Mouse (Mus musculus) hindbrain, postnatal 0 days (tissue): Measurements from ENCODE around the gene H2-Ab1. TPM values are rescaled to one million over a fixed set of nuclear protein-coding genes. Genes with fewer than 3 reads are reported as not detected.

ENCODE experiments used
- ATAC-seq: fragments of 200-750 bp; cut with Nextera tagmentation; 2 replicates; pipeline ENCODE4 v1.8.0; 2017; ENCODE audit warnings: mild to moderate bottlenecking, moderate TSS enrichment, moderate library complexity
- DNase-seq: peaks from one replicate; pipeline ENCODE4 v3.0.0-alpha.2; 2015; ENCODE audit warnings: low spot score
- H3K27ac ChIP-seq: fragments of 300-500 bp; sonication (generic); 2 replicates; pipeline ENCODE4 v1.5.1; 2014; ENCODE audit warnings: mild to moderate bottlenecking
- H3K27me3 ChIP-seq: fragments of 300-500 bp; sonication (generic); 2 replicates; pipeline ENCODE4 v1.6.1; 2014; ENCODE audit warnings: low read length, mixed read lengths; ENCODE audit not compliant: insufficient read depth
- H3K36me3 ChIP-seq: fragments of 300-500 bp; sonication (generic); 2 replicates; pipeline ENCODE4 v1.6.1; 2014; ENCODE audit warnings: low read length, mixed read lengths; ENCODE audit not compliant: insufficient read depth
- H3K4me1 ChIP-seq: fragments of 300-500 bp; sonication (generic); 2 replicates; pipeline ENCODE4 v1.6.1; 2014; ENCODE audit warnings: antibody characterized with exemption, low read length, mixed read lengths; ENCODE audit not compliant: insufficient read depth
- H3K4me2 ChIP-seq: fragments of 300-500 bp; sonication (generic); 2 replicates; pipeline ENCODE4 v1.6.1; 2014; ENCODE audit warnings: low read depth, mild to moderate bottlenecking, low read length, moderate library complexity, mixed read lengths
- H3K4me3 ChIP-seq: fragments of 300-500 bp; sonication (generic); 2 replicates; pipeline ENCODE4 v1.5.1; 2014; ENCODE audit warnings: low read length
- H3K9ac ChIP-seq: fragments of 300-500 bp; sonication (generic); replicated peaks from 2 replicates; pipeline ENCODE4 v1.6.1; 2014; ENCODE audit warnings: mild to moderate bottlenecking, low read length, moderate library complexity, mixed read lengths
- H3K9me3 ChIP-seq: fragments of 300-500 bp; sonication (generic); 2 replicates; pipeline ENCODE4 v1.6.1; 2016; ENCODE audit warnings: low read length, mixed read lengths
- CTCF ChIP-seq: IDR thresholded peaks from 2 replicates; pipeline ENCODE4 v1.5.1; 2016; ENCODE audit warnings: antibody characterized with exemption, control low read depth, low read depth
- WGBS: fragments of 180-500 bp; shearing (Covaris S2); extraction: QIAGEN DNeasy Blood & Tissue Kit; methylation state at CpG from one replicate; pipeline ENCODE4 v1.1.7; 2014; 5-methylcytosine and 5-hydroxymethylcytosine counted together
- polyA plus RNA-seq: library from polyadenylated mRNA; unstranded; fragments of >200 nt; fragmentation: Nextera tagmentation; extraction: Ambion mirVana; gene quantifications from 2 replicates; pipeline ENCODE4 v1.2.1, GENCODE M21; 2015
- total RNA-seq: library from RNA; depleted of rRNA; stranded (reverse); fragments of >200 nt; gene quantifications from 2 replicates; pipeline ENCODE4 v1.2.3, GENCODE M21; 2014

H2-Ab1 gene
- total and polyA plus RNA-seq, 2 experiments from 2014 or later, result 1.1 to 2.9 TPM

DNA sequence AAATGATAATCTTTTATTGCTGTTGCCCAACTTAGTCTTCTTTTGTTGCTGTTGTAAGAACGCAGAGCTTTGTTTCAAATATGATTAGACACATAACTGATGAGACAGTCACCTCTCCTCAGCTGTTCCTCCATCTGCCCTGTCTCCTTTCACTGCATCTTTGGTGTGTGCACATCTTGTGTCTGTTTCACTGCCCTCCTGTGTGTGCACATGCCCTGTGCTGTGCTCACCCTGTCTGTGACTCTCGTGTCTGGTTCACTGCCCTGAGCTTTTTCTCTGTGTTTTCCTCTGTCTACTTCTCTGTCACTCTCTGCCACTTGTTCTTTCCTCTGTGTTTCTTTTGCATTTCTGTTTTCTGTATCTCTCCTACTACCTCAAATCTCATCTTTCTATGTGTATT, 12.7 kb downstream of the H2-Ab1 start:
- Histone ChIP-seq H3K4me3 (no peak overlapping the region), H3K4me1 (no peaks in the 10 kb centered on the region), H3K36me3 (no peaks in the 10 kb centered on the region), H3K27me3 (peaks cover 3% of the 10 kb centered on the region; the same call in 1 of the 2 replicates), H3K4me2 (no peak overlapping the region), H3K27ac (no peak overlapping the region), H3K9ac (no peak overlapping the region), H3K9me3 (no peaks in the 10 kb centered on the region)
- DNase-seq, result no peak
- no peak for ATAC-seq
- WGBS, result 81% methylated on average over 2 of the region's 2 CpGs
- no peak for TF ChIP-seq CTCF

- no peaks in the 10 kb centered on the region for H3K9me3 ChIP-seq
- no peak overlapping the region for H3K4me2 ChIP-seq
- no peak overlapping the region for H3K9ac ChIP-seq
- no peak for ATAC-seq
- WGBS, result 82% methylated on average over 2 of the region's 2 CpGs
- no peak overlapping the region for H3K27ac ChIP-seq
- no peak for DNase-seq
- no peak overlapping the region for H3K4me3 ChIP-seq
- H3K27me3 ChIP-seq, result no peaks in the 10 kb centered on the region
- TF ChIP-seq CTCF, result no peak
- no peaks in the 10 kb centered on the region for H3K36me3 ChIP-seq
- no peaks in the 10 kb centered on the region for H3K4me1 ChIP-seq
Measured at GRCm38 (mm10) chr17:34270940-34271339, 13.5 kb downstream of the H2-Ab1 start.

DNA sequence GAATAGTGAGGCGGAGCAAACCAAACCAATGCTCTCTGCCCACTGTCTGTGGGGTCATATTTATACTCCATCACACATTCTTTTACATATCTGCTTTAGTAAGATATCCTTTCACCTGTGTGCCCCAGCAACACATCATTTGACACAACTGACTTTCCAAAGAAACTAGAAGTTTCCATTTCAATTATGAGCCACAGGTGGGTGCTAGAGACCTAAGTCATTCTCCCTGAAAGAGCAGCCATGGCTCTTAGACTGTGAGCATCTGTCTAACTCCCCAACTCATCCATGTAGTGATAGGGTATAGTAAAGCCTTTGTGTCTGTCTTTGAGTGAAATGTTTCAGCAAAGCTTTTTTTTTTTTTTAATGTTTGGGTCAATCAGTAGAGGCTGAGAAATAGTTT, 14.6 kb downstream of the H2-Ab1 start:
- Histone ChIP-seq H3K27ac (no peak overlapping the region), H3K36me3 (no peaks in the 10 kb centered on the region), H3K9me3 (no peaks in the 10 kb centered on the region), H3K4me3 (no peak overlapping the region), H3K4me2 (no peak overlapping the region), H3K9ac (no peak overlapping the region), H3K27me3 (no peaks in the 10 kb centered on the region), H3K4me1 (no peaks in the 10 kb centered on the region)
- WGBS, result 92% methylated on average over 1 of the region's 1 CpGs
- ATAC-seq, result no peak
- TF ChIP-seq CTCF, result no peak
- no peak for DNase-seq

DNA sequence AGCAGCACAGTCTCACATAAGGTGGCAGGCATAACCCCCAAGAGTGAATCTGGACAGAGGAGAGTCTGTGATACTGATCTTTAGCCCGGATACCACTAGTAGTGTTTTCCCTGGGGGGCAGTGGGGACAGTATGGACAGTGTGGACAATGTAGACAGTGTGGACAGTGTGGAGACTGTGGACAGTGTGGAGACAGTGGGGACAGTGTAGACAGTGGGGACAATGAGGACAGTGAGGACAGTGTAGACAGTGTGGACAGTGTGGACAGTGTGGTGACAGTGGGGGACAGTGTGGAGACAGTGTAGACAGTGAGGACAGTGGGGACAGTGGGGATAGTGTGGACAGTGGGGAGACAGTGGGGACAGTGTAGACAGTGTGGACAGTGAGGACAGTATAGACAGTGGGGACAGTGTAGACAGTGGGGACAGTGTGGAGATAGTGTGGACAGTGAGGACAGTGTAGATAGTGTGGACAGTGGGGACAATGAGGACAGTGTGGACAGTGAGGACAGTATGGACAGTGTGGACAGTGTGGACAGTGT, 23.1 kb downstream of the H2-Ab1 start:
- Histone ChIP-seq H3K36me3 (no peaks in the 10 kb centered on the region), H3K9me3 (no peaks in the 10 kb centered on the region), H3K27ac (no peak overlapping the region), H3K27me3 (no peaks in the 10 kb centered on the region), H3K4me1 (no peaks in the 10 kb centered on the region), H3K4me3 (no peak overlapping the region), H3K9ac (no peak overlapping the region), H3K4me2 (no peak overlapping the region)
- 0 out of 2 replicates have a peak, but pooled peaks have one; percentile 32 for ATAC-seq
- no peak for TF ChIP-seq CTCF
- WGBS, result 81% methylated on average over 1 of the region's 1 CpGs
- no peak for DNase-seq

DNA sequence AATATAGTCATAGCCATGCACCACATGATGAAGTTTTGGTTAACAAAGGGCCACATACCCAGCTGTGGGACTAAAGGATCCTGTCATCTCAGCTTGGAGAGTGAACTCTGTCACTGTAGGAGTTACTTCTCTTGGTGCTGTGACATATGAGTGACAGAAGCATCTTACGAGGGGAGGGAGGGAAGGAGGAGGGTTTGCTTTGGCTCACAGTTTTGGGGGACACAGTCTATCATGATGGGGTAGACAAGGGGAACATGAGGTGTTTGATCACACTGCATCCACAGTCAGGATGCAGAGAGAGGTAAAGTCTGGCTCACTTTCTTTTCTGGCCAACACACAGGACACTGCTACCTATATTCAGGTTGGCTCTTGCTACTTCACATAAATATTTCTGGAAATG, 24.3 kb downstream of the H2-Ab1 start:
- H3K9ac ChIP-seq, result no peak overlapping the region
- H3K4me3 ChIP-seq, result no peak overlapping the region
- DNase-seq, result no peak
- TF ChIP-seq CTCF, result no peak
- WGBS, result 62% methylated on average over 1 of the region's 1 CpGs
- no peak for ATAC-seq
- H3K27me3 ChIP-seq, result no peaks in the 10 kb centered on the region
- H3K4me1 ChIP-seq, result no peaks in the 10 kb centered on the region
- no peak overlapping the region for H3K27ac ChIP-seq
- no peaks in the 10 kb centered on the region for H3K36me3 ChIP-seq
- no peak overlapping the region for H3K4me2 ChIP-seq
- H3K9me3 ChIP-seq, result no peaks in the 10 kb centered on the region

- DNase-seq, result no peak
- H3K9me3 ChIP-seq, result no peaks in the 10 kb centered on the region
Measured at GRCm38 (mm10) chr17:34285371-34285770, 27.9 kb downstream of the H2-Ab1 start.

GRCm38 (mm10) chr17:34285848-34286247, 28.4 kb downstream of the H2-Ab1 start:
- TF ChIP-seq CTCF, result peak; percentile 45
- no peak overlapping the region for H3K9ac ChIP-seq
- WGBS, result 42% methylated on average over 4 of the region's 4 CpGs
- DNase-seq (no peak), ATAC-seq (no peak)
- H3K4me1 ChIP-seq, result no peaks in the 10 kb centered on the region
- H3K4me2 ChIP-seq, result no peak overlapping the region
- no peak overlapping the region for H3K4me3 ChIP-seq
- no peaks in the 10 kb centered on the region for H3K36me3 ChIP-seq
- H3K9me3 ChIP-seq, result no peaks in the 10 kb centered on the region
- no peaks in the 10 kb centered on the region for H3K27me3 ChIP-seq
- H3K27ac ChIP-seq, result no peak overlapping the region

More at GRCm38 (mm10) chr17:34285371-34285770, 27.9 kb downstream of the H2-Ab1 start:
- no peak overlapping the region for H3K27ac ChIP-seq
- no peak overlapping the region for H3K4me3 ChIP-seq
- no peak overlapping the region for H3K9ac ChIP-seq
- WGBS, result 83% methylated on average over 4 of the region's 4 CpGs
- no peaks in the 10 kb centered on the region for H3K36me3 ChIP-seq
- H3K4me2 ChIP-seq, result no peak overlapping the region
- H3K4me1 ChIP-seq, result no peaks in the 10 kb centered on the region
- H3K27me3 ChIP-seq, result no peaks in the 10 kb centered on the region
- no peak for ATAC-seq
- no peak for TF ChIP-seq CTCF
